Mouse (Mus musculus): ENCODE measurements around the gene Chid1. TPM values are rescaled to one million over a fixed set of nuclear protein-coding genes. Genes with fewer than 3 reads are reported as not detected.

Gene Chid1
- total RNA-seq, 2 experiments from 2014 or later = 72.0 to 73.5 TPM

GRCm38 (mm10) chr7:141518926-141519325 lies 20.7 kb downstream of the Chid1 start:
- intact Hi-C loops (cut with DNase I) = no loop called here
- no peak for DNase-seq (ENCODE audit: low spot score in 2 of 2)

GRCm38 (mm10) chr7:141518296-141518695 lies 21.4 kb downstream of the Chid1 start:
- DNase-seq (ENCODE audit: low spot score in 2 of 2) = no peak
- intact Hi-C loops (cut with DNase I) = no loop called here

- intact Hi-C loops (cut with DNase I) = no loop called here
Observed at GRCm38 (mm10) chr7:141517638-141518037, 22.0 kb downstream of the Chid1 start.

GRCm38 (mm10) chr7:141510681-141511191 lies 28.9 kb downstream of the Chid1 start:
- intact Hi-C loops (cut with DNase I) = no loop called here
- no peak for DNase-seq (ENCODE audit: low spot score in 2 of 2)

More at GRCm38 (mm10) chr7:141517638-141518037, 22.0 kb downstream of the Chid1 start:
- no peak for DNase-seq (ENCODE audit: low spot score in 2 of 2)

- intact Hi-C loops (cut with DNase I) = no loop called here
- DNase-seq (ENCODE audit: low spot score in 2 of 2) = no peak
Observed at GRCm38 (mm10) chr7:141510196-141510595, 29.5 kb downstream of the Chid1 start.

GRCm38 (mm10) chr7:141508160-141508559 lies 31.5 kb downstream of the Chid1 start:
- no peak for DNase-seq (ENCODE audit: low spot score in 2 of 2)
- intact Hi-C loops (cut with DNase I) = no loop called here

- no peak for DNase-seq (ENCODE audit: low spot score in 2 of 2)
- intact Hi-C loops (cut with DNase I) = no loop called here
Observed at GRCm38 (mm10) chr7:141506278-141506677, 33.4 kb downstream of the Chid1 start.

GRCm38 (mm10) chr7:141502556-141502905 lies 37.1 kb downstream of the Chid1 start:
- intact Hi-C loops (cut with DNase I) = no loop called here
- no peak for DNase-seq (ENCODE audit: low spot score in 2 of 2)

- no peak for DNase-seq (ENCODE audit: low spot score in 2 of 2)
- intact Hi-C loops (cut with DNase I) = no loop called here
Observed at GRCm38 (mm10) chr7:141501820-141502555, 37.7 kb downstream of the Chid1 start.

GRCm38 (mm10) chr7:141497600-141497999 lies 42.1 kb downstream of the Chid1 start:
- intact Hi-C loops (cut with DNase I) = no loop called here
- no peak for DNase-seq (ENCODE audit: low spot score in 2 of 2)

- DNase-seq (ENCODE audit: low spot score in 2 of 2) = no peak
- intact Hi-C loops (cut with DNase I) = no loop called here
Observed at GRCm38 (mm10) chr7:141495940-141496339, 43.7 kb downstream of the Chid1 start.

GRCm38 (mm10) chr7:141495379-141495778 lies 44.3 kb downstream of the Chid1 start:
- no peak for DNase-seq (ENCODE audit: low spot score in 2 of 2)
- intact Hi-C loops (cut with DNase I) = no loop called here

GRCm38 (mm10) chr7:141493729-141494128 lies 45.9 kb downstream of the Chid1 start:
- DNase-seq (ENCODE audit: low spot score in 2 of 2) = no peak
- intact Hi-C loops (cut with DNase I) = no loop called here

- no peak for DNase-seq (ENCODE audit: low spot score in 2 of 2)
- intact Hi-C loops (cut with DNase I) = no loop called here
Observed at GRCm38 (mm10) chr7:141492738-141493137, 46.9 kb downstream of the Chid1 start.

GRCm38 (mm10) chr7:141491151-141491550 lies 48.5 kb downstream of the Chid1 start:
- DNase-seq (ENCODE audit: low spot score in 2 of 2) = no peak
- intact Hi-C loops (cut with DNase I) = no loop called here

GRCm38 (mm10) chr7:141487141-141487540 lies 52.5 kb downstream of the Chid1 start:
- no peak for DNase-seq (ENCODE audit: low spot score in 2 of 2)
- intact Hi-C loops (cut with DNase I) = no loop called here

- DNase-seq (ENCODE audit: low spot score in 2 of 2) = no peak
- intact Hi-C loops (cut with DNase I) = no loop called here
Observed at GRCm38 (mm10) chr7:141486239-141486638, 53.4 kb downstream of the Chid1 start.

- DNase-seq (ENCODE audit: low spot score in 2 of 2) = no peak
- intact Hi-C loops (cut with DNase I) = no loop called here
Observed at GRCm38 (mm10) chr7:141485606-141486005, 54.1 kb downstream of the Chid1 start.

GRCm38 (mm10) chr7:141485186-141485585 lies 54.5 kb downstream of the Chid1 start:
- intact Hi-C loops (cut with DNase I) = no loop called here
- DNase-seq (ENCODE audit: low spot score in 2 of 2) = no peak

GRCm38 (mm10) chr7:141484186-141485120 lies 55.2 kb downstream of the Chid1 start:
- DNase-seq (ENCODE audit: low spot score in 2 of 2) = no peak
- intact Hi-C loops (cut with DNase I) = loop anchor here (5.0 kb wide), 1 partner anchor 183 kb away; no protein-coding TSS in a partner anchor
